Mouse (Mus musculus) midbrain, embryonic 13.5 days (tissue): ENCODE results near the gene Gpatch4. TPM values are rescaled to one million over a fixed set of nuclear protein-coding genes. Genes with fewer than 3 reads are reported as not detected.

ENCODE experiments used
- ATAC-seq: fragments of 200-750 bp; cut with Nextera tagmentation; 2 replicates; pipeline ENCODE4 v1.8.0; 2017; ENCODE audit warnings: mild to moderate bottlenecking, moderate TSS enrichment, moderate library complexity
- H3K27ac ChIP-seq: fragments of 300-500 bp; sonication (generic); 2 replicates; pipeline ENCODE4 v1.5.1; 2015; ENCODE audit warnings: inconsistent platforms, mild to moderate bottlenecking, moderate library complexity
- H3K27me3 ChIP-seq: fragments of 300-500 bp; sonication (generic); 2 replicates; pipeline ENCODE4 v1.6.1; 2015; ENCODE audit warnings: mild to moderate bottlenecking, inconsistent platforms
- H3K36me3 ChIP-seq: fragments of 300-500 bp; sonication (generic); 2 replicates; pipeline ENCODE4 v1.6.1; 2015; ENCODE audit warnings: mild to moderate bottlenecking, inconsistent platforms
- H3K4me1 ChIP-seq: fragments of 300-500 bp; sonication (generic); replicated peaks from 2 replicates; pipeline ENCODE4 v1.6.1; 2015; ENCODE audit warnings: inconsistent platforms
- H3K4me2 ChIP-seq: fragments of 300-500 bp; sonication (generic); replicated peaks from 2 replicates; pipeline ENCODE4 v1.6.1; 2015; ENCODE audit warnings: moderate library complexity, mild to moderate bottlenecking, inconsistent platforms
- H3K4me3 ChIP-seq: fragments of 300-500 bp; sonication (generic); replicated peaks from 2 replicates; pipeline ENCODE4 v1.5.1; 2015; ENCODE audit warnings: mild to moderate bottlenecking, inconsistent platforms
- H3K9ac ChIP-seq: fragments of 300-500 bp; sonication (generic); replicated peaks from 2 replicates; pipeline ENCODE4 v1.6.1; 2015; ENCODE audit warnings: mild to moderate bottlenecking, inconsistent platforms
- H3K9me3 ChIP-seq: fragments of 300-500 bp; sonication (generic); 2 replicates; pipeline ENCODE4 v1.6.1; 2016; ENCODE audit warnings: mild to moderate bottlenecking, inconsistent platforms
- WGBS: fragments of 180-500 bp; shearing (Covaris S2); methylation state at CpG from one replicate; pipeline ENCODE4 v1.1.7; 2015; 5-methylcytosine and 5-hydroxymethylcytosine counted together
- polyA plus RNA-seq: library from polyadenylated mRNA; unstranded; fragments of >200 nt; fragmentation: Nextera tagmentation; extraction: Ambion mirVana; gene quantifications from 2 replicates; pipeline ENCODE4 v1.2.1, GENCODE M21; 2015

The Gpatch4 gene
- polyA plus RNA-seq, 1 experiment from 2014 or later: 28.1 TPM

- Histone ChIP-seq H3K4me3 (peak overlapping the region; percentile 54), H3K9me3 (no peaks in the 10 kb centered on the region), H3K27ac (no peak overlapping the region), H3K27me3 (0 out of 2 replicates have a peak, but pooled peaks cover 2% of the 10 kb centered on the region), H3K4me1 (peaks cover 14% of the 10 kb centered on the region), H3K4me2 (peak overlapping the region; percentile 82), H3K36me3 (no peaks in the 10 kb centered on the region), H3K9ac (no peak overlapping the region; the same call in 1 of the 2 replicates)
- no peak for ATAC-seq
- WGBS: 14% methylated on average over 4 of the region's 4 CpGs
These were observed 39.8 kb downstream of the Gpatch4 start for GRCm38 (mm10) chr3:88082663-88083062.

- Histone ChIP-seq H3K4me1 (peaks cover 14% of the 10 kb centered on the region), H3K27ac (no peak overlapping the region), H3K27me3 (no peaks in the 10 kb centered on the region), H3K36me3 (no peaks in the 10 kb centered on the region; the same call in 1 of the 2 replicates), H3K9ac (no peak overlapping the region), H3K4me3 (no peak overlapping the region), H3K4me2 (no peak overlapping the region), H3K9me3 (no peaks in the 10 kb centered on the region)
- WGBS: 92% methylated on average over 2 of the region's 2 CpGs
- ATAC-seq: no peak
These were observed 41.1 kb downstream of the Gpatch4 start for GRCm38 (mm10) chr3:88084001-88084400.

GRCm38 (mm10) chr3:88085459-88085858 is 42.6 kb downstream of the Gpatch4 start:
- WGBS: 79% methylated on average over 2 of the region's 9 CpGs
- H3K9ac ChIP-seq: no peak overlapping the region
- no peaks in the 10 kb centered on the region for H3K27me3 ChIP-seq
- ATAC-seq: no peak
- H3K9me3 ChIP-seq: no peaks in the 10 kb centered on the region
- H3K36me3 ChIP-seq: peaks cover 7% of the 10 kb centered on the region; the same call in 1 of the 2 replicates
- no peak overlapping the region for H3K4me2 ChIP-seq
- H3K27ac ChIP-seq: no peak overlapping the region
- peaks cover 14% of the 10 kb centered on the region for H3K4me1 ChIP-seq
- no peak overlapping the region for H3K4me3 ChIP-seq

- WGBS: 74% methylated on average over 1 of the region's 1 CpGs
- no peaks in the 10 kb centered on the region for H3K27me3 ChIP-seq
- no peak overlapping the region for H3K27ac ChIP-seq
- H3K9me3 ChIP-seq: no peaks in the 10 kb centered on the region
- H3K36me3 ChIP-seq: peaks cover 27% of the 10 kb centered on the region
- ATAC-seq: no peak
- no peak overlapping the region for H3K4me2 ChIP-seq
- H3K9ac ChIP-seq: no peak overlapping the region
- H3K4me3 ChIP-seq: no peak overlapping the region
- H3K4me1 ChIP-seq: peaks cover 6% of the 10 kb centered on the region
These were observed 44.8 kb downstream of the Gpatch4 start for GRCm38 (mm10) chr3:88087688-88088087.

GRCm38 (mm10) chr3:88090106-88090505 is 47.2 kb downstream of the Gpatch4 start:
- Histone ChIP-seq H3K4me1 (no peaks in the 10 kb centered on the region), H3K36me3 (peaks cover 33% of the 10 kb centered on the region), H3K9me3 (no peaks in the 10 kb centered on the region), H3K4me3 (no peak overlapping the region), H3K4me2 (no peak overlapping the region), H3K27ac (no peak overlapping the region), H3K9ac (no peak overlapping the region), H3K27me3 (no peaks in the 10 kb centered on the region)
- WGBS: 92% methylated on average over 7 of the region's 7 CpGs
- ATAC-seq: no peak

GRCm38 (mm10) chr3:88090616-88091015 is 47.7 kb downstream of the Gpatch4 start:
- Histone ChIP-seq H3K4me1 (no peaks in the 10 kb centered on the region), H3K9ac (no peak overlapping the region; the same call in 1 of the 2 replicates), H3K27me3 (no peaks in the 10 kb centered on the region), H3K36me3 (peaks cover 33% of the 10 kb centered on the region), H3K4me2 (no peak overlapping the region), H3K4me3 (no peak overlapping the region), H3K9me3 (no peaks in the 10 kb centered on the region), H3K27ac (no peak overlapping the region)
- ATAC-seq: no peak
- 95% methylated on average over 6 of the region's 6 CpGs for WGBS

GRCm38 (mm10) chr3:88094126-88094525 is 51.2 kb downstream of the Gpatch4 start:
- no peaks in the 10 kb centered on the region for H3K4me1 ChIP-seq
- no peak overlapping the region for H3K27ac ChIP-seq
- H3K36me3 ChIP-seq: peaks cover 47% of the 10 kb centered on the region
- no peaks in the 10 kb centered on the region for H3K9me3 ChIP-seq
- WGBS: 84% methylated on average over 5 of the region's 5 CpGs
- ATAC-seq: no peak
- no peak overlapping the region for H3K4me2 ChIP-seq
- no peak overlapping the region for H3K9ac ChIP-seq
- no peaks in the 10 kb centered on the region for H3K27me3 ChIP-seq
- no peak overlapping the region for H3K4me3 ChIP-seq

- Histone ChIP-seq H3K36me3 (peaks cover 48% of the 10 kb centered on the region), H3K27ac (no peak overlapping the region), H3K9ac (no peak overlapping the region), H3K4me3 (no peak overlapping the region), H3K4me1 (no peaks in the 10 kb centered on the region), H3K4me2 (no peak overlapping the region), H3K27me3 (no peaks in the 10 kb centered on the region), H3K9me3 (no peaks in the 10 kb centered on the region)
- 93% methylated on average over 6 of the region's 6 CpGs for WGBS
- no peak for ATAC-seq
These were observed 54.8 kb downstream of the Gpatch4 start for GRCm38 (mm10) chr3:88097666-88098065.

GRCm38 (mm10) chr3:88100251-88100650 is 57.3 kb downstream of the Gpatch4 start:
- H3K4me1 ChIP-seq: no peaks in the 10 kb centered on the region
- H3K4me2 ChIP-seq: no peak overlapping the region
- no peaks in the 10 kb centered on the region for H3K27me3 ChIP-seq
- H3K36me3 ChIP-seq: peaks cover 57% of the 10 kb centered on the region
- H3K9me3 ChIP-seq: no peaks in the 10 kb centered on the region
- 91% methylated on average over 3 of the region's 3 CpGs for WGBS
- H3K27ac ChIP-seq: no peak overlapping the region
- H3K9ac ChIP-seq: no peak overlapping the region
- H3K4me3 ChIP-seq: no peak overlapping the region
- ATAC-seq: no peak

- WGBS: 92% methylated on average over 7 of the region's 7 CpGs
These were observed 58.8 kb downstream of the Gpatch4 start for GRCm38 (mm10) chr3:88101736-88102135.

GRCm38 (mm10) chr3:88102196-88102595 is 59.3 kb downstream of the Gpatch4 start:
- no peak overlapping the region for H3K4me3 ChIP-seq
- no peak overlapping the region for H3K9ac ChIP-seq
- no peaks in the 10 kb centered on the region for H3K9me3 ChIP-seq
- H3K27me3 ChIP-seq: no peaks in the 10 kb centered on the region
- H3K27ac ChIP-seq: no peak overlapping the region
- H3K4me2 ChIP-seq: no peak overlapping the region
- peaks cover 55% of the 10 kb centered on the region for H3K36me3 ChIP-seq
- H3K4me1 ChIP-seq: no peaks in the 10 kb centered on the region
- no peak for ATAC-seq
- 92% methylated on average over 6 of the region's 6 CpGs for WGBS

More at GRCm38 (mm10) chr3:88101736-88102135, 58.8 kb downstream of the Gpatch4 start:
- no peak overlapping the region for H3K9ac ChIP-seq
- no peak overlapping the region for H3K27ac ChIP-seq
- H3K4me2 ChIP-seq: no peak overlapping the region
- no peaks in the 10 kb centered on the region for H3K9me3 ChIP-seq
- no peaks in the 10 kb centered on the region for H3K4me1 ChIP-seq
- no peak for ATAC-seq
- no peaks in the 10 kb centered on the region for H3K27me3 ChIP-seq
- no peak overlapping the region for H3K4me3 ChIP-seq
- peaks cover 58% of the 10 kb centered on the region for H3K36me3 ChIP-seq

- H3K9me3 ChIP-seq: no peaks in the 10 kb centered on the region
- no peak overlapping the region for H3K27ac ChIP-seq
- no peak overlapping the region for H3K4me3 ChIP-seq
- H3K36me3 ChIP-seq: peaks cover 53% of the 10 kb centered on the region
- no peak for ATAC-seq
- no peak overlapping the region for H3K4me2 ChIP-seq
- H3K27me3 ChIP-seq: no peaks in the 10 kb centered on the region
- WGBS: 86% methylated on average over 6 of the region's 6 CpGs
- H3K9ac ChIP-seq: no peak overlapping the region
- H3K4me1 ChIP-seq: no peaks in the 10 kb centered on the region
These were observed 59.7 kb downstream of the Gpatch4 start for GRCm38 (mm10) chr3:88102611-88103010.
